Mouse (Mus musculus) kidney, adult 18-20 months (tissue): ENCODE results near the gene Traip.

Experiments
- DNase-seq: peaks from one replicate; pipeline ENCODE4 v3.0.0; 2021

The Traip gene

DNA sequence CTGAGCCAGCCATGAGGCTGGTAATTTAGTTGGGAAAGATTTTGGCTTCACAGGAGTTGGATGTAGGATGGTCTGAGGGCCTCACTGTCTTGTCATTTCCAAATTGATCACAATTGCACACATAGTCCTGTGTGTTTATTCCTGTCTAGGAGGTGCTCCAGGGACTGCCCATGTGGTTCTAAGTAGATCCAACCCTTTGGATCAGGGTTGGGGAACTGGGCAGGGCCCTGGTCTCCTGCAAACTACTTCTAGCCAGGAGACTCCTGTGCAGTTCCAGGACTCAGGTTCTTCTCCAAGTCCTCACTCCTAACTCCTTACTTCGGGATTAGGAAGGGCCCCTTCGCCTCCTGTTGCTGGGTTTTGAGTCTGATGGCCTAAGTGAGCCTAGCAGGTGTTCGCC is 14.6 kb upstream of the Traip start, which contains the start of gene Camkv:
Gene Camkv (plus strand): TSS at position 301 of the 400 bp plus-strand sequence.
- DNase-seq, result no peak

- DNase-seq, result no peak
Observed at GRCm38 (mm10) chr9:107935790-107936214, 14.1 kb upstream of the Traip start.

DNA sequence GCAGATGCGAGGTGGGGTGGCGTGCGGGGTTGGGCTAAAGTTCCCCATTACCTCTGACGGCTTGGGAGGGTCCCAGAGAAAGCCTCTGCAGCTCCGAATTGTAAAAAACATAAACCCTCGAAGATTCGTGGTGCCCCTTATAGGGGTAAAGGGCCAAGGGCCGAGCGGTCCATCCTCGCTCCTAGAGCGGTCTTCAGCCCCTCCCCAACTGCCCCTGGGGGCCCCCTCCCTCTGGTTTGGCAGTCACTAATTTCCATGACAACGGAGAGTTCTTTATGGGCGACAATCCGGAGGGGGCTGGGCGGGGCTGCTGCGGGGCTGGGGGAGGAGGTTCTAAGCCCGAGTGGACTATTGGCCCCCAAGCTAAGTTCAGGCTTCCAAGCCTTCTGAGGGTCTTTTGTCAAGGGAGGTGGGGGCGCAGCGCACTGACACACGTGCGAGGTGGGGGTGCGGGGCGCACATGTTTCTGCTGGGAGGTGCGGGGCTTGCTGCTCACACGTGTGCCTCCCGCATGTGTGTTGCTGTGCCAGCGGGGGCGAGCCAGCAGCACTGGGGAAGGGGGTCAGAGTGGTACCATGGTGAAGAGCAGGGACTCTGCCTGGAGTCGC is 13.6 kb upstream of the Traip start:
- no peak for DNase-seq

DNA sequence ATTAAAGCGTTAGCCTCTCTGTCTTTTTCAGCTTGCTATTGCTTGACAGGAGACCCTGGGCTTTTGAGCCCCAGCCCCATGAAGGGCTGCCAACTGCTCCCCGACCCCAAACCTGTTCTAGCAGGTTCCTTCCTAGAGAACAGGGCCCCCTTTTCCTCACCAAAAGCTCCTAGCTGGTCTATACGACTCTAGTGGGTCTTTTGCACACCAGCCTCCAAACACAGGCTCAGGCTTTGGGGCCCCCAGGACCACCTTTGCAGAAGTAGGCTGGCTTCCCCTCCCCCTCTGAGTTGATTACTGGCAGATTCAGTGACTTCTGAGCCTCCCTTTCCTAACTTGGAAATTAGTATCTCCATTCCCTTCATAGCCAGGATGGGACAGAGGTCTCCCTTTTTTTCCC is 13.1 kb upstream of the Traip start:
- no peak for DNase-seq

- DNase-seq, result no peak
Observed at GRCm38 (mm10) chr9:107947241-107948194, 2.4 kb upstream of the Traip start.

GRCm38 (mm10) chr9:107949184-107949921 is 583 bp upstream of the Traip start:
- DNase-seq, result no peak

GRCm38 (mm10) chr9:107950460-107951355 is 772 bp downstream of the Traip start:
- peak; percentile 92 for DNase-seq

- DNase-seq, result no peak
Observed at GRCm38 (mm10) chr9:107955613-107956289, 5.8 kb downstream of the Traip start.

DNA sequence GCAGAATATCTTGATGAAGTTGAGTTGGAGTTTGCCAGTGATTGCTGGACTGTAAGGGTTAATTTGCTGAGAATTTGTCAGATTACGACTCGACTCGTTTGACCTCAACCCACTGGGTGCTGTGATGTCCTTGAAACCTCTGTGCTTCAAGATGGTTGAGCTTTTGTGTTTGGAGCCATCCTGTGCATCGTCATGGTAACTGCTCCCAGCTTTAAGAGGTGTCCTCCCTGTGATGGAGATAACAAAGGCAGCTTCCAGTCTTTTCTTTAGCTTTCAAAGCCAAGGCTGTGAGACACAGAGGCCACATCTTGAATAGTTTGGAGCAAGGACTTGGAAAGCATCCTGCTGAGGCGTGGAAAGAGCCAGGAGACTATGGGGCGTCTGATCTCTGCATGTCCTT is 7.2 kb downstream of the Traip start:
- DNase-seq, result no peak

GRCm38 (mm10) chr9:107959896-107960295 is 10.0 kb downstream of the Traip start:
- DNase-seq, result no peak

DNA sequence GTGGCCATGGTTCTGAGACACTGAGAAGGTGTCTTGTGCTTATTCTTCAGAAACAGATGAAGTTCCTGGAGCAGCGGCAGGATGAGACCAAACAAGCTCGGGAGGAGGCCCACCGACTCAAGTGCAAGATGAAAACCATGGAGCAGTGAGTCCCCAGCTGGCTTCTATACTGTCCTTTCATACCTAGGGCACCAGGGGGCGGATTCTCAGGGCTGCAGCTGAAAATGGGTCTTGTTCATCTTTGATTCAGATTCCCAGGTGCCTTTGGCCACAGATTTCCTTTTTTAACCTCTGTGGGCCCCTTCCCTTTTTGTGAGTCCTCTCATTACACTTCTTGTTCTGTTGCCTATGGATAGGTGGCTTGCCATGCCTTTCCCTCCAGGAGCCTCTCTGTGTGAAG is 11.0 kb downstream of the Traip start:
- DNase-seq, result no peak

- DNase-seq, result no peak
Observed at GRCm38 (mm10) chr9:107961351-107961762, 11.4 kb downstream of the Traip start.

- no peak for DNase-seq
Observed at GRCm38 (mm10) chr9:107961881-107962280, 11.9 kb downstream of the Traip start.

GRCm38 (mm10) chr9:107962916-107963315 is 13.0 kb downstream of the Traip start:
- no peak for DNase-seq

GRCm38 (mm10) chr9:107963700-107964099 is 13.8 kb downstream of the Traip start:
- DNase-seq, result peak; percentile 78

DNA sequence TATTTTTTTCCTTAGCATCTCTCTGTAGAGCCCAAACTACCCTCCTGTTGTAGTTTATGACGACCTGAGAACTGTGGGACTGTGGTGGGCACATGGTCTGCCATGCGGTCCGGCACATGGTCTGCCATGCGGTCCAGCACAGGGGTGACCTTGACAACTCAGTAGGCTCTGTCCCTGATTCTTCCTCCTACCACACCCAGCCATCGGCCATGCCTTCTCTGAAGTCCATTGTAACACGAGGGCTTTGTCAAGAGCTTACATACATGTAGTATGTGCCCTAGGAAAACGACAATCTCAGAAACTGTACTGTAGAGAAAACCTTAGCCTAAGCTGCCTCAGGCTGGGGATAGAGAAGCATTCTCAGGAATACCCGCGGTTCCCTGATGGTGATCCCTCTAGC is 14.7 kb downstream of the Traip start:
- DNase-seq, result no peak

DNA sequence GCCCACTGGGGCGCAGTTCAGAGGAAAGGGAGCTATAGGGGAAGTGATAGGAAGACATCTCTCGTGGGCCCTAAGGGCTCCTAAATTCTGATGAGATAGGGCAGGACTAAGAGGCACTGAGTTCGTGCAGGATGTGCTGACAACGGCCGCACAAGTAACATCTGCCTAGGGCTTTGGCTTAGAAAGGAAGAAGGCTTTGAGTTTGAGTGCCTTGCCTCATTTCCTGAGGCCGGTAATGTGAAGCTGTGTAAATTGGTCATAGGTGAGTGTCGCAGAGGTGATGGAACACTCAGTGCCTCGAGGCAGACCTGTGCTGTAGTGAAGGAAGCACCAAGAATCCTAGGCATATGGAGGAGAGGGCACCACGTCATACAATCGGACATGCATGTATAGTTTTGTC is 16.7 kb downstream of the Traip start:
- no peak for DNase-seq

DNA sequence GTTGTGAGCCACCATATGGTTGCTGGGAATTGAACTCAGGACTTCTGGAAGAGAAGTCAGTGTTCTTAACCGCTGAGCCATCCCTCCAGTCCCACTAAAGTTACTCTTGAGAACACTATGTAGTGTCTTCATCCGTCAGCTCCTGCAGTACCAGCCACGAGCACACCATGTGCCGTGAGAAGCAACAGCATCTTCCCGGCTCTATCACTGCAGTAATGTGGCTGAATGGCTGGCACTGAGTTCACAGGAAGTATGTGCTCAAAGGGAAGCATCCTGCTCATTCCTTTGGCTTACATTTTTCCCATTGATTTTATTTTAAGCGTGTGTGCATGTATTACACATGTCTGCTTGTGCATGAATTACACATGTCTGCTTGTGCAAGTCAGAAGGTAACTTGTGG is 17.5 kb downstream of the Traip start:
- DNase-seq, result no peak

GRCm38 (mm10) chr9:107968531-107968930 is 18.6 kb downstream of the Traip start:
- DNase-seq, result no peak

DNA sequence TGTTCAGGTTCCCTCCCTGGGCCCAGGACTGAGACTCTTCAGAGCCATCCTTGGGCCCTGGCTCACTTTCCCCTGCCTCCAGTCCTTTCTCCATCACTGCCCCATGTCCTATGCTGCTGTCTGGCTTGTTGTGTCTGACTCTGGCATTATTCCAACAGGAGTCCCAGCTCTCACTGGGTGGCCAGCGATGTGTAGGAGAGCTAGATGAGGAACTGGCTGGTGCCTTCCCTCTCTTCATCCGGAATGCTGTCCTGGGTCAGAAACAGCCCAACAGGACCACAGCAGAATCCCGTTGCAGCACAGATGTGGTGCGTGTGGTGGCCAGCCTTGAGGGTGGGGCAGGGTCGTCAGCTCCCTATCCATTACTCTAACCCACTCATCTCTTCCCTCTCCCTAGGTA is 20.4 kb downstream of the Traip start:
- no peak for DNase-seq

- DNase-seq, result peak; percentile 16
Observed at GRCm38 (mm10) chr9:107971690-107972541, 22.0 kb downstream of the Traip start.
